Mouse (Mus musculus): ENCODE data around the gene Clk4. TPM values are rescaled to one million over a fixed set of nuclear protein-coding genes. Genes with fewer than 3 reads are reported as not detected.

Clk4 gene
- polyA plus RNA-seq (2012; fragmentation: generic; extraction: Trizol) = 12.5 TPM
- long read RNA-seq, experiment 1, transcript Clk4-201 (13 exons, 1,949 nt) = major isoform, 11 of 31 reads
- long read RNA-seq, experiment 1, partial matches to known transcripts = 1 of 31 reads
- long read RNA-seq, experiment 1, other reads (novel, unspliced or antisense) = 14 of 31 reads
- long read RNA-seq, experiment 2, transcript Clk4-201 (13 exons, 1,949 nt) = major isoform, 68 of 133 reads
- long read RNA-seq, experiment 2, transcript Clk4-203 (11 exons, 1,627 nt) = minor isoform, 8 of 133 reads
- long read RNA-seq, experiment 2, partial matches to known transcripts = 5 of 133 reads
- long read RNA-seq, experiment 2, other reads (novel, unspliced or antisense) = 52 of 133 reads

- Histone ChIP-seq H3K79me3 (ENCODE audit: low read depth) (peaks cover 36% of the 10 kb centered on the region), H3ac (ENCODE audit: control insufficient read depth, insufficient read length, low read depth) (no peak within 1 kb of the TSS), H3K4me3 (ENCODE audit: insufficient read depth, poor library complexity, severe bottlenecking) (peak within 1 kb of the TSS; percentile 93), H3K36me3 (ENCODE audit: control insufficient read depth, insufficient read depth) (peaks cover 17% of the 10 kb centered on the region), H3K27me3 (ENCODE audit: control insufficient read depth, insufficient read depth, insufficient read length) (peaks cover 1% of the 10 kb centered on the region), H3K79me2 (ENCODE audit: control insufficient read depth, insufficient read depth) (peaks cover 38% of the 10 kb centered on the region)
- TF ChIP-seq MYOG (IDR thresholded peaks at IDR 0.05; ENCODE audit: control insufficient read depth, extremely low read depth, insufficient read length) = no peak
- TF ChIP-seq FOSL1 (IDR thresholded peaks at IDR 0.05; ENCODE audit: insufficient read depth, low read length, poor library complexity, severe bottlenecking) = no peak
- no peak for TF ChIP-seq MYOD1 (IDR thresholded peaks at IDR 0.05; ENCODE audit: control insufficient read depth, insufficient read length, low read depth)
- no peak for TF ChIP-seq USF1 (IDR thresholded peaks at IDR 0.05; ENCODE audit: low read depth)
- TF ChIP-seq CTCF (IDR thresholded peaks at IDR 0.05; ENCODE audit: control insufficient read depth, insufficient read depth, insufficient read length) = no peak
- no peak for TF ChIP-seq CEBPB (IDR thresholded peaks at IDR 0.05; ENCODE audit: low read depth)
- TF ChIP-seq MAX (IDR thresholded peaks at IDR 0.05) = no peak
These were observed at the start of gene Clk4 for GRCm38 (mm10) chr11:51261680-51262219. Gene Clk4, plus strand, starts transcription at chr11:51261730.

DNA sequence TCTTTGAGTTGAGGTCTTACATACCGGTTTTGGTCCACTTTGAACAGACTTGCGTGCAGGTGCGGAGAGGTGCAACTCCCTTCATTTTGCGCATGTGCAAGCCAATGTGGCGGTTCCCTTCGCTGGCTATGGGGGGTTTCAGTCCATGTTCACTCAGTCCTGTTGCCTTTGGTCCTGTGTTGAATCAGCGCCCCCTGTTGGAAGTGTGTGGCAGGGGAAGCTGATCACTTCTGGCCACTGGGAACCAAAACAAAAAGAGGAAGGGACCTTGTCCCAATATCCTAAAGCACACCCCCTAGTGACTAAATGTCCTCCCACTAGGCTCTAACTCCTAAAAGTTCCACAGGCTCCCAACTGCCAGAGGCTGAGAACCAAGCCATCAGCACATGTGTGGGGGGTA, 47.5 kb upstream of the Clk4 start:
- H3ac ChIP-seq (ENCODE audit: control insufficient read depth, insufficient read length, low read depth) = no peak overlapping the region
- H3K79me3 ChIP-seq (ENCODE audit: low read depth) = no peaks in the 10 kb centered on the region
- TF ChIP-seq FOSL1 (IDR thresholded peaks at IDR 0.05; ENCODE audit: insufficient read depth, low read length, poor library complexity, severe bottlenecking) (no peak), CEBPB (IDR thresholded peaks at IDR 0.05; ENCODE audit: low read depth) (no peak), MYOD1 (IDR thresholded peaks at IDR 0.05; ENCODE audit: control insufficient read depth, insufficient read length, low read depth) (no peak), MAX (IDR thresholded peaks at IDR 0.05) (no peak), USF1 (IDR thresholded peaks at IDR 0.05; ENCODE audit: low read depth) (no peak), MYOG (IDR thresholded peaks at IDR 0.05; ENCODE audit: control insufficient read depth, extremely low read depth, insufficient read length) (no peak), CTCF (IDR thresholded peaks at IDR 0.05; ENCODE audit: control insufficient read depth, insufficient read depth, insufficient read length) (no peak)
- no peak overlapping the region for H3K4me3 ChIP-seq (ENCODE audit: insufficient read depth, poor library complexity, severe bottlenecking)
- H3K36me3 ChIP-seq (ENCODE audit: control insufficient read depth, insufficient read depth) = no peaks in the 10 kb centered on the region
- H3K79me2 ChIP-seq (ENCODE audit: control insufficient read depth, insufficient read depth) = no peaks in the 10 kb centered on the region
- H3K27me3 ChIP-seq (ENCODE audit: control insufficient read depth, insufficient read depth, insufficient read length) = peaks cover 10% of the 10 kb centered on the region

GRCm38 (mm10) chr11:51219396-51219980, 42.0 kb upstream of the Clk4 start:
- Histone ChIP-seq H3K27me3 (ENCODE audit: control insufficient read depth, insufficient read depth, insufficient read length) (peaks cover 26% of the 10 kb centered on the region), H3ac (ENCODE audit: control insufficient read depth, insufficient read length, low read depth) (no peak overlapping the region), H3K79me2 (ENCODE audit: control insufficient read depth, insufficient read depth) (no peaks in the 10 kb centered on the region), H3K79me3 (ENCODE audit: low read depth) (no peaks in the 10 kb centered on the region), H3K36me3 (ENCODE audit: control insufficient read depth, insufficient read depth) (no peaks in the 10 kb centered on the region), H3K4me3 (ENCODE audit: insufficient read depth, poor library complexity, severe bottlenecking) (no peak overlapping the region)
- TF ChIP-seq MAX (IDR thresholded peaks at IDR 0.05) = no peak
- no peak for TF ChIP-seq CTCF (IDR thresholded peaks at IDR 0.05; ENCODE audit: control insufficient read depth, insufficient read depth, insufficient read length)
- no peak for TF ChIP-seq MYOG (IDR thresholded peaks at IDR 0.05; ENCODE audit: control insufficient read depth, extremely low read depth, insufficient read length)
- no peak for TF ChIP-seq USF1 (IDR thresholded peaks at IDR 0.05; ENCODE audit: low read depth)
- no peak for TF ChIP-seq CEBPB (IDR thresholded peaks at IDR 0.05; ENCODE audit: low read depth)
- TF ChIP-seq MYOD1 (IDR thresholded peaks at IDR 0.05; ENCODE audit: control insufficient read depth, insufficient read length, low read depth) = no peak
- no peak for TF ChIP-seq FOSL1 (IDR thresholded peaks at IDR 0.05; ENCODE audit: insufficient read depth, low read length, poor library complexity, severe bottlenecking)

DNA sequence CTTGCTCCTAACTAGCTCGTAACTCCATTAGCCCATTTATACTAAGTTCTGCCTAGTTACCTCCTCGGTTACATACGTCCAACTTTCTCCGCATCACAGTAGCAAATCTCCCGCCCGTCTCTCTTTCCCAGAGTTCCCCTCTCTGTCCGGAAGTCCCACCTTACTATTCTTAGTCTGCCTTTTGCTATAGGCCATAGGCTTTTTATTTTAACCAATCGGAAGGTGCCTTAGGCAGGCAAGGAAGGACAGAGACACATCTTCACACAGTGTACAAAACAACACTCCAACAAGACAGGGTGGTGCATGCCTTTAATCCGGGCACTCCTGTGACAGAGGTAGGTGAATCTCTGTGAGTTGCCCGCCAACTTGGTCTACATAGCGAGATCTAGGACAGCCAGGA, 41.2 kb upstream of the Clk4 start, which contains the start of gene Gm12569:
Gene Gm12569 (plus strand): TSS at position 166 of the 400 bp plus-strand sequence.
- TF ChIP-seq CEBPB (IDR thresholded peaks at IDR 0.05; ENCODE audit: low read depth) = no peak
- TF ChIP-seq MAX (IDR thresholded peaks at IDR 0.05) = no peak
- no peak for TF ChIP-seq MYOG (IDR thresholded peaks at IDR 0.05; ENCODE audit: control insufficient read depth, extremely low read depth, insufficient read length)
- no peak for TF ChIP-seq CTCF (IDR thresholded peaks at IDR 0.05; ENCODE audit: control insufficient read depth, insufficient read depth, insufficient read length)
- no peak for TF ChIP-seq USF1 (IDR thresholded peaks at IDR 0.05; ENCODE audit: low read depth)
- TF ChIP-seq FOSL1 (IDR thresholded peaks at IDR 0.05; ENCODE audit: insufficient read depth, low read length, poor library complexity, severe bottlenecking) = no peak
- no peak for TF ChIP-seq MYOD1 (IDR thresholded peaks at IDR 0.05; ENCODE audit: control insufficient read depth, insufficient read length, low read depth)
- Histone ChIP-seq H3K27me3 (ENCODE audit: control insufficient read depth, insufficient read depth, insufficient read length) (peaks cover 26% of the 10 kb centered on the region), H3K36me3 (ENCODE audit: control insufficient read depth, insufficient read depth) (no peaks in the 10 kb centered on the region), H3ac (ENCODE audit: control insufficient read depth, insufficient read length, low read depth) (no peak within 1 kb of the TSS), H3K79me2 (ENCODE audit: control insufficient read depth, insufficient read depth) (no peaks in the 10 kb centered on the region), H3K4me3 (ENCODE audit: insufficient read depth, poor library complexity, severe bottlenecking) (no peak within 1 kb of the TSS), H3K79me3 (ENCODE audit: low read depth) (no peaks in the 10 kb centered on the region)

DNA sequence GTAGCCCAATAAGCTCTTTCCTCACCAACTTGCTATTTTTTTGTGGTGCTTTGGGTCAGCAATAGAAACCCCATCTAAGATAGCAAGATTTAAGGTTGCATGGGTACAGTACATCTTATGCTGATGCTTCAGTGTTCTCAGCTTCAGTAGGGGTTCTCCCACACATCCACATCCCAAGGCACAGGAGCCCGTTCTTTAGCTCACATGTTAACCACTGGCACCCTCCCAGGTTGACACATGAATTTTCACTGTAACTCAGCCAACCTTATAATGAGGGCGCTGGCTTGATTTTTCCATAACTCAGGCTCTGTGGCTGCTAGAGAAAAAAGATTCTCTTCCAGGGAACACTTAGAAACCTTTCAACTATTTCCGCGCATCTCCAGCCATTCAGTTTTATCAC, 34.4 kb upstream of the Clk4 start:
- H3K79me3 ChIP-seq (ENCODE audit: low read depth) = no peaks in the 10 kb centered on the region
- H3ac ChIP-seq (ENCODE audit: control insufficient read depth, insufficient read length, low read depth) = no peak overlapping the region
- H3K27me3 ChIP-seq (ENCODE audit: control insufficient read depth, insufficient read depth, insufficient read length) = peaks cover 17% of the 10 kb centered on the region
- no peaks in the 10 kb centered on the region for H3K36me3 ChIP-seq (ENCODE audit: control insufficient read depth, insufficient read depth)
- H3K4me3 ChIP-seq (ENCODE audit: insufficient read depth, poor library complexity, severe bottlenecking) = no peak overlapping the region
- no peaks in the 10 kb centered on the region for H3K79me2 ChIP-seq (ENCODE audit: control insufficient read depth, insufficient read depth)
- TF ChIP-seq MAX (IDR thresholded peaks at IDR 0.05) (no peak), MYOD1 (IDR thresholded peaks at IDR 0.05; ENCODE audit: control insufficient read depth, insufficient read length, low read depth) (no peak), MYOG (IDR thresholded peaks at IDR 0.05; ENCODE audit: control insufficient read depth, extremely low read depth, insufficient read length) (no peak), FOSL1 (IDR thresholded peaks at IDR 0.05; ENCODE audit: insufficient read depth, low read length, poor library complexity, severe bottlenecking) (no peak), USF1 (IDR thresholded peaks at IDR 0.05; ENCODE audit: low read depth) (no peak), CTCF (IDR thresholded peaks at IDR 0.05; ENCODE audit: control insufficient read depth, insufficient read depth, insufficient read length) (no peak), CEBPB (IDR thresholded peaks at IDR 0.05; ENCODE audit: low read depth) (no peak)

Data from C2C12 (cell line).